Comparison of ENCODE assay signal across 8 mouse cellular contexts in genomic region chr7:135734911-135735646, GRCm38 (mm10). TPM values are rescaled to one million over a fixed set of nuclear protein-coding genes. Genes with fewer than 3 reads are reported as not detected.
A peak's percentile ranks its signal among the peaks of the same experiment; 100 is the strongest.
DNase-seq lines count a peak whose midpoint lies in the region; ATAC-seq and TF ChIP-seq lines count a peak whose summit lies in the region.

No protein-coding gene starts in this region.

- in situ Hi-C loops in CH12.LX (cut with MboI; ENCODE audit: low pct_ligation_motif_present, low pct_unique_long_range_greater_than_20kb, low sequenced_read_pairs): loop anchor here (5.0 to 25.0 kb wide), 2 partner anchors 53 to 248 kb away; no protein-coding TSS in a partner anchor

- dilution Hi-C loops in CH12.LX (cut with MboI; ENCODE audit: extremely low pct_ligation_motif_present, extremely low pct_unique_long_range_greater_than_20kb, low sequenced_read_pairs): no loop called here

- no peak for TF ChIP-seq CTCF in CH12.LX (conservative IDR thresholded peaks at IDR 0.05 in 1 of 2, IDR thresholded peaks at IDR 0.05 in 1 of 2; ENCODE audit: low read depth in 2 of 2, low read length in 2 of 2)

- no peak for DNase-seq in hindbrain, embryonic 10.5 days (ENCODE audit: low spot score)
- no peak for DNase-seq in hindbrain, embryonic 11.5 days (ENCODE audit: low spot score)
- no peak for DNase-seq in CH12.LX (ENCODE audit: extremely low read depth)
- peak; percentile 85 for DNase-seq in embryonic facial prominence, embryonic 14.5 days (ENCODE audit: low spot score)
- peak; percentile 28 for DNase-seq in limb, embryonic 14.5 days (ENCODE audit: low spot score)
- no peak for DNase-seq in cerebellum, adult 11-12 months
- DNase-seq in embryo, embryonic 11 days: no peak

- peak overlapping the region; percentile 40; the same call in 1 of the 2 replicates for H3K27ac ChIP-seq in hindbrain, embryonic 10.5 days
- no peak overlapping the region for H3K27ac ChIP-seq in hindbrain, embryonic 11.5 days (ENCODE audit: low read depth, low read length)
- no peak overlapping the region for H3K27ac ChIP-seq in CH12.LX (ENCODE audit: insufficient read depth, low read depth)
- peak overlapping the region; percentile 61 for H3K27ac ChIP-seq in embryonic facial prominence, embryonic 14.5 days (replicated peaks; ENCODE audit: low read depth, low read length)
- peak overlapping the region; percentile 33; the same call in 1 of the 2 replicates for H3K27ac ChIP-seq in limb, embryonic 14.5 days (replicated peaks; ENCODE audit: low read depth, low read length)

- WGBS in hindbrain, embryonic 10.5 days: 86% methylated on average over 9 of the region's 9 CpGs
- WGBS in hindbrain, embryonic 11.5 days: 89% methylated on average over 9 of the region's 9 CpGs
- 61% methylated on average over 9 of the region's 9 CpGs for WGBS in embryonic facial prominence, embryonic 14.5 days
- 69% methylated on average over 9 of the region's 9 CpGs for WGBS in limb, embryonic 14.5 days

- H3K4me1 ChIP-seq in hindbrain, embryonic 10.5 days (replicated peaks): peaks cover 7% of the 10 kb centered on the region; the same call in 1 of the 2 replicates
- no peaks in the 10 kb centered on the region for H3K4me1 ChIP-seq in hindbrain, embryonic 11.5 days (replicated peaks; ENCODE audit: control insufficient read depth, insufficient read depth, low read length)
- H3K4me1 ChIP-seq in CH12.LX (ENCODE audit: control insufficient read depth in 1 of 2, insufficient read depth in 2 of 2): peaks cover 8 to 14% of the 10 kb centered on the region in 2 experiments
- H3K4me1 ChIP-seq in embryonic facial prominence, embryonic 14.5 days (ENCODE audit: control insufficient read depth, insufficient read depth, low read length): no peaks in the 10 kb centered on the region
- peaks cover 7% of the 10 kb centered on the region for H3K4me1 ChIP-seq in limb, embryonic 14.5 days (ENCODE audit: control insufficient read depth, insufficient read depth, low read length)

- H3K4me3 ChIP-seq in hindbrain, embryonic 10.5 days: no peak overlapping the region
- no peak overlapping the region for H3K4me3 ChIP-seq in hindbrain, embryonic 11.5 days (ENCODE audit: low read depth, low read length)
- no peak overlapping the region for H3K4me3 ChIP-seq in CH12.LX (replicated peaks in 1 of 3; ENCODE audit: low read depth in 2 of 3, low read length in 2 of 3, poor library complexity in 1 of 3)
- H3K4me3 ChIP-seq in embryonic facial prominence, embryonic 14.5 days (ENCODE audit: low read depth, low read length): no peak overlapping the region
- H3K4me3 ChIP-seq in limb, embryonic 14.5 days (replicated peaks; ENCODE audit: low read length): 0 out of 2 replicates have a peak overlapping the region, but pooled peaks have one; percentile 13

- no peak overlapping the region for H3K4me2 ChIP-seq in hindbrain, embryonic 11.5 days (replicated peaks; ENCODE audit: low read depth, low read length)
- no peak overlapping the region for H3K4me2 ChIP-seq in CH12.LX (ENCODE audit: insufficient read depth, low read depth, poor library complexity, severe bottlenecking)
- H3K4me2 ChIP-seq in embryonic facial prominence, embryonic 14.5 days (ENCODE audit: low read depth, low read length): peak overlapping the region; percentile 45
- peak overlapping the region; percentile 45 for H3K4me2 ChIP-seq in limb, embryonic 14.5 days (replicated peaks; ENCODE audit: low read depth, low read length, severe bottlenecking)

- H3K79me2 ChIP-seq in CH12.LX (replicated peaks; ENCODE audit: control insufficient read depth, extremely low read depth, insufficient read depth, poor library complexity, severe bottlenecking): no peaks in the 10 kb centered on the region

- no peaks in the 10 kb centered on the region for H3K27me3 ChIP-seq in hindbrain, embryonic 10.5 days (ENCODE audit: insufficient read depth, poor library complexity, severe bottlenecking)
- H3K27me3 ChIP-seq in hindbrain, embryonic 11.5 days (ENCODE audit: control insufficient read depth, insufficient read depth, low read length): no peaks in the 10 kb centered on the region
- H3K27me3 ChIP-seq in CH12.LX (replicated peaks): peaks cover 30% of the 10 kb centered on the region
- no peaks in the 10 kb centered on the region for H3K27me3 ChIP-seq in embryonic facial prominence, embryonic 14.5 days (replicated peaks; ENCODE audit: control insufficient read depth, insufficient read depth, low read length)
- H3K27me3 ChIP-seq in limb, embryonic 14.5 days (ENCODE audit: control insufficient read depth, insufficient read depth, low read length): no peaks in the 10 kb centered on the region

- TF ChIP-seq RAD21 in CH12.LX (IDR thresholded peaks at IDR 0.05; ENCODE audit: low read depth, low read length): no peak

- no peak overlapping the region for H3K9ac ChIP-seq in hindbrain, embryonic 11.5 days (ENCODE audit: low read depth, low read length)
- no peak overlapping the region for H3K9ac ChIP-seq in CH12.LX (ENCODE audit: insufficient read depth, low read depth)
- H3K9ac ChIP-seq in embryonic facial prominence, embryonic 14.5 days (ENCODE audit: low read depth, low read length): peak overlapping the region; percentile 15
- no peak overlapping the region for H3K9ac ChIP-seq in limb, embryonic 14.5 days (ENCODE audit: low read depth, low read length, severe bottlenecking)

- no peak for TF ChIP-seq POLR2A in CH12.LX (IDR thresholded peaks at IDR 0.05; ENCODE audit: low read depth, low read length)
- no peak for TF ChIP-seq POLR2A in limb, embryonic 14.5 days (IDR thresholded peaks at IDR 0.05; ENCODE audit: borderline replicate concordance, extremely low read depth, insufficient read depth, insufficient read length)

- no peaks in the 10 kb centered on the region for H3K9me3 ChIP-seq in hindbrain, embryonic 10.5 days
- H3K9me3 ChIP-seq in hindbrain, embryonic 11.5 days (ENCODE audit: control insufficient read depth, low read length): no peaks in the 10 kb centered on the region
- no peaks in the 10 kb centered on the region for H3K9me3 ChIP-seq in CH12.LX (replicated peaks; ENCODE audit: low read length)
- no peaks in the 10 kb centered on the region for H3K9me3 ChIP-seq in embryonic facial prominence, embryonic 14.5 days (ENCODE audit: control insufficient read depth, low read length)
- H3K9me3 ChIP-seq in limb, embryonic 14.5 days (ENCODE audit: control insufficient read depth, low read length): no peaks in the 10 kb centered on the region

- TF ChIP-seq EP300 in CH12.LX (IDR thresholded peaks at IDR 0.05; ENCODE audit: low read length): no peak

- no peak for ATAC-seq in hindbrain, embryonic 11.5 days (ENCODE audit: low FRiP score)
- peak; percentile 48 for ATAC-seq in embryonic facial prominence, embryonic 14.5 days (ENCODE audit: low read depth)
- ATAC-seq in limb, embryonic 14.5 days (ENCODE audit: low FRiP score, low read depth): no peak
- no peak for ATAC-seq in megakaryocyte progenitor cell, adult 5-6 weeks (replicated peaks; ENCODE audit: poor library complexity)

- H3K36me3 ChIP-seq in hindbrain, embryonic 10.5 days: no peaks in the 10 kb centered on the region
- no peaks in the 10 kb centered on the region for H3K36me3 ChIP-seq in hindbrain, embryonic 11.5 days (ENCODE audit: control insufficient read depth, insufficient read depth, low read length)
- no peaks in the 10 kb centered on the region for H3K36me3 ChIP-seq in CH12.LX (replicated peaks in 1 of 2; ENCODE audit: control insufficient read depth in 1 of 2, insufficient read depth in 1 of 2, low read length in 1 of 2)
- H3K36me3 ChIP-seq in embryonic facial prominence, embryonic 14.5 days (ENCODE audit: control insufficient read depth, insufficient read depth, low read length): no peaks in the 10 kb centered on the region
- H3K36me3 ChIP-seq in limb, embryonic 14.5 days (ENCODE audit: control insufficient read depth, insufficient read depth, low read length): no peaks in the 10 kb centered on the region

TF ChIP-seq in CH12.LX, 34 proteins besides CTCF, POLR2A, EP300 and RAD21:
- TF ChIP-seq CHD2 (IDR thresholded peaks at IDR 0.05; ENCODE audit: low read length) (peak; percentile 41; the same call in 1 of the 2 replicates), RCOR1 (conservative IDR thresholded peaks at IDR 0.05; ENCODE audit: low read depth, low read length) (no peak)

RNA-seq across cellular contexts. Expression of gene Mki67, which starts 18.9 kb away (rescaled TPM):
- 27.3 and 46.1 TPM in 2 replicates for polyA plus RNA-seq in hindbrain, embryonic 10.5 days (2016; fragmentation: Nextera tagmentation; extraction: Ambion mirVana)
- 49.7 and 57.5 TPM in 2 replicates for polyA plus RNA-seq in hindbrain, embryonic 11.5 days (2014; fragmentation: Nextera tagmentation; extraction: Ambion mirVana)
- total RNA-seq in CH12.LX (2012; rRNA removed) (73.1 and 86.7 TPM in 2 replicates), CH12.LX (2014; rRNA removed) (57.0 and 57.8 TPM in 2 replicates)
- 98.5 and 102 TPM in 2 replicates for polyA plus RNA-seq in CH12.LX (2012; ENCODE audit: insufficient read length, low read depth)
- polyA plus RNA-seq in embryonic facial prominence, embryonic 14.5 days (2014; fragmentation: Nextera tagmentation; extraction: Ambion mirVana): 49.5 and 51.4 TPM in 2 replicates
- 21.9 and 43.1 TPM in 2 replicates for polyA plus RNA-seq in limb, embryonic 14.5 days (2012; rRNA removed)
- 47.7 and 53.5 TPM in 2 replicates for polyA plus RNA-seq in limb, embryonic 14.5 days (2014; fragmentation: Nextera tagmentation; extraction: Ambion mirVana)
- 389 and 403 TPM in 2 replicates for total RNA-seq in megakaryocyte progenitor cell, adult 5-6 weeks (2015)
- 247 and 299 TPM in 2 replicates for total RNA-seq in megakaryocyte progenitor cell, adult 5-6 weeks (2017)

Comparison
In these comparisons a context has a peak if more than half of its experiments do, and no peak if none do; other contexts are left out.
1. H3K27ac ChIP-seq: peak in hindbrain, embryonic 10.5 days (single experiment), embryonic facial prominence, embryonic 14.5 days (single experiment) and limb, embryonic 14.5 days (single experiment); none in hindbrain, embryonic 11.5 days (single experiment) and CH12.LX (single experiment).
2. DNase-seq: peak in embryonic facial prominence, embryonic 14.5 days (single experiment) and limb, embryonic 14.5 days (single experiment); none in hindbrain, embryonic 10.5 days (single experiment), hindbrain, embryonic 11.5 days (single experiment), CH12.LX (single experiment), cerebellum, adult 11-12 months (single experiment) and embryo, embryonic 11 days (single experiment).
3. H3K4me2 ChIP-seq: peak in embryonic facial prominence, embryonic 14.5 days (single experiment) and limb, embryonic 14.5 days (single experiment); none in hindbrain, embryonic 11.5 days (single experiment) and CH12.LX (single experiment).